Comparison of ENCODE assay signal across 8 mouse cellular contexts in the genomic region with DNA sequence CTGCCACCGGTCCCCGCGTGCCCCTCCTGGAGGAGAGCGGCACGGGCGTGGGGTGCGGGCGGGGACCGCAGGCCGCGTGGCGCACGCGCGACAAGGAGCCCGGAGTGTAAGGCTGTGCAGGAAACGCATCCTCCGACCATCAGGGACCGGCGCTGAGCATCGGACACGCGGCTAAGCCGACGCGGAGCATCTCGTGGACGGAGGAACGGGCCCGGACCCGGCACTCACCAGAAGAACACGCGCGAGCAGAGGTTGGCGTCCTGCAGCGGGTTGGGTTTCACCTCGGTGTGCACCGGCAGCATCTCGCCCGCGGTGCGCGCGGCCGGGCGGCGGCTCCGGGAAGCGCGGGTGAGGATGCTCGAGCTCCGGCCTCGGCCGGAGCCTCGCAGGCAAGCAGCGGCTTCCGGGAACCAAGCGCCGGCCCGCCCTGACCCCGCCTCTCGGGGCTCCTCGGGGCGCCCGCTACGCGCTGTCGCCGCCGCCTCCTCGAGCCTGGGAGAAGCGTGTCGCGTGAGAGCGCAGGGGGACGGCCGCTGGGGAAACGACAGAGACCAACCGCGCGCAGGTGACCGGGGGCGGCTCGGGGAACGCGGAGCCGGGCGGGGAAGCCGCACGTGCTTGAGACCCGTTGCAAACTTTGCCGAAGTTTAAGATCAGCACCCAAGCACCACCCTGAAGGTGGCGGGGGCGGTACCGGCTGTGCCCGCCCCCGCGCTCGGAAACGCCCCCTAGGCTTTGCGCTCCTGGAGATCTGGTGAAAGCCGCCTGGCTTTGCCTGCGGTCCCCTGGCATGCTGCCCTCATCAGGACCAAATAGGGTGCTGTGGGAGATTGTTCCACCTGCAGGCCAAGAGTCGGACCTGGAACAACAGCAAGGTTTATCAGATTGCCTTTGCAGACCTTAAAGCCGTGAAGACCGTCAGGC. TPM values are rescaled to one million over a fixed set of nuclear protein-coding genes. Genes with fewer than 3 reads are reported as not detected.
DNase-seq lines count a peak whose midpoint lies in the region; ATAC-seq and TF ChIP-seq lines count a peak whose summit lies in the region.

A gene (minus strand): TSS at position 412 of the 924 bp plus-strand sequence.

- peak; percentile 39; the same call in 1 of the 2 replicates for ATAC-seq in embryonic facial prominence, embryonic 15.5 days (ENCODE audit: insufficient number of reproducible peaks, low FRiP score, low TSS enrichment, low read depth)
- peak; percentile 77 for ATAC-seq in kidney, embryonic 14.5 days (ENCODE audit: low FRiP score, low TSS enrichment)
- ATAC-seq in monocyte, adult 5-6 weeks (replicated peaks; ENCODE audit: insufficient number of reproducible peaks, low FRiP score, low TSS enrichment, poor library complexity, severe bottlenecking): peak; percentile 57

- peak; percentile 74 to 76 for DNase-seq in B cell, adult 2 months
- peak; percentile 84 for DNase-seq in heart, embryonic 10.5 days (ENCODE audit: low spot score)
- peak; percentile 78 for DNase-seq in liver, adult 2 months (ENCODE audit: extremely low read depth, low read depth, low spot score)
- peak; percentile 83 to 90 for DNase-seq in spleen, postnatal 4 days (ENCODE audit: low spot score in 2 of 2)

- peak within 1 kb of the TSS; percentile 94 for H3K27ac ChIP-seq in bone marrow, adult 2 months (ENCODE audit: control insufficient read depth, insufficient read depth, low read depth, low read length, poor library complexity)
- no peak within 1 kb of the TSS for H3K27ac ChIP-seq in embryonic facial prominence, embryonic 15.5 days (replicated peaks)
- H3K27ac ChIP-seq in heart, embryonic 10.5 days: peak within 1 kb of the TSS; percentile 78
- no peak within 1 kb of the TSS for H3K27ac ChIP-seq in kidney, embryonic 14.5 days (ENCODE audit: low read depth, low read length)
- H3K27ac ChIP-seq in liver, adult 2 months (replicated peaks; ENCODE audit: insufficient read depth, low read depth, low read length): no peak within 1 kb of the TSS

- peaks cover 42% of the 10 kb centered on the region for H3K27me3 ChIP-seq in embryonic facial prominence, embryonic 15.5 days
- peaks cover 49% of the 10 kb centered on the region for H3K27me3 ChIP-seq in heart, embryonic 10.5 days (ENCODE audit: insufficient read depth, poor library complexity, severe bottlenecking)
- H3K27me3 ChIP-seq in kidney, embryonic 14.5 days (ENCODE audit: control insufficient read depth, insufficient read depth, low read length): peaks cover 10% of the 10 kb centered on the region; the same call in 1 of the 2 replicates
- no peaks in the 10 kb centered on the region for H3K27me3 ChIP-seq in liver, adult 2 months (ENCODE audit: control insufficient read depth, insufficient read depth, low read length)

- peak within 1 kb of the TSS; percentile 93 for H3K4me3 ChIP-seq in bone marrow, adult 2 months (replicated peaks; ENCODE audit: control insufficient read depth, low read depth, low read length)
- peak within 1 kb of the TSS; percentile 65 for H3K4me3 ChIP-seq in embryonic facial prominence, embryonic 15.5 days (replicated peaks)
- peak within 1 kb of the TSS; percentile 71 for H3K4me3 ChIP-seq in heart, embryonic 10.5 days
- peak within 1 kb of the TSS; percentile 61 for H3K4me3 ChIP-seq in kidney, embryonic 14.5 days (ENCODE audit: low read length)
- peak within 1 kb of the TSS; percentile 74 for H3K4me3 ChIP-seq in liver, adult 2 months (ENCODE audit: insufficient read depth, low read depth, low read length)

- H3K4me2 ChIP-seq in embryonic facial prominence, embryonic 15.5 days (replicated peaks): peak within 1 kb of the TSS; percentile 95
- peak within 1 kb of the TSS; percentile 98 for H3K4me2 ChIP-seq in kidney, embryonic 14.5 days (replicated peaks; ENCODE audit: low read depth, low read length)

- peaks cover 2% of the 10 kb centered on the region; the same call in 1 of the 2 replicates for H3K4me1 ChIP-seq in bone marrow, adult 2 months (ENCODE audit: control insufficient read depth, insufficient read depth, low read length)
- H3K4me1 ChIP-seq in embryonic facial prominence, embryonic 15.5 days: peaks cover 16% of the 10 kb centered on the region
- H3K4me1 ChIP-seq in heart, embryonic 10.5 days: peaks cover 23% of the 10 kb centered on the region
- peaks cover 8% of the 10 kb centered on the region; the same call in 1 of the 2 replicates for H3K4me1 ChIP-seq in kidney, embryonic 14.5 days (ENCODE audit: control insufficient read depth, insufficient read depth, low read length)
- H3K4me1 ChIP-seq in liver, adult 2 months (ENCODE audit: control insufficient read depth, insufficient read depth, low read length): peaks cover 9% of the 10 kb centered on the region

- H3K9ac ChIP-seq in embryonic facial prominence, embryonic 15.5 days: peak within 1 kb of the TSS; percentile 16; the same call in 1 of the 2 replicates
- peak within 1 kb of the TSS; percentile 63 for H3K9ac ChIP-seq in kidney, embryonic 14.5 days (ENCODE audit: low read depth, low read length)
- peak within 1 kb of the TSS; percentile 75 for H3K9ac ChIP-seq in liver, adult 2 months (ENCODE audit: low read depth, low read length)

- peak; percentile 49; the same call in 1 of the 2 replicates for TF ChIP-seq POLR2A in bone marrow, adult 2 months (IDR thresholded peaks at IDR 0.05; ENCODE audit: borderline replicate concordance, control insufficient read depth, low read depth, low read length)
- TF ChIP-seq POLR2A in liver, adult 2 months (IDR thresholded peaks at IDR 0.05; ENCODE audit: extremely low read depth, insufficient read depth, low read length): no peak

- no peaks in the 10 kb centered on the region for H3K36me3 ChIP-seq in embryonic facial prominence, embryonic 15.5 days
- no peaks in the 10 kb centered on the region for H3K36me3 ChIP-seq in heart, embryonic 10.5 days
- no peaks in the 10 kb centered on the region for H3K36me3 ChIP-seq in kidney, embryonic 14.5 days (ENCODE audit: control insufficient read depth, insufficient read depth, low read length)
- H3K36me3 ChIP-seq in liver, adult 2 months (ENCODE audit: control insufficient read depth, insufficient read depth, low read length): no peaks in the 10 kb centered on the region

- no peaks in the 10 kb centered on the region for H3K79me2 ChIP-seq in liver, adult 2 months (ENCODE audit: control insufficient read depth, insufficient read depth, low read length)

- TF ChIP-seq CTCF in bone marrow, adult 2 months (IDR thresholded peaks at IDR 0.05; ENCODE audit: control insufficient read depth, insufficient read depth, low read length): no peak
- TF ChIP-seq CTCF in liver, adult 2 months (IDR thresholded peaks at IDR 0.05; ENCODE audit: low read depth, low read length): 0 out of 2 replicates have a peak, but pooled peaks have one; percentile 4

- H3K9me3 ChIP-seq in embryonic facial prominence, embryonic 15.5 days (replicated peaks): no peaks in the 10 kb centered on the region
- no peaks in the 10 kb centered on the region for H3K9me3 ChIP-seq in heart, embryonic 10.5 days
- H3K9me3 ChIP-seq in kidney, embryonic 14.5 days (ENCODE audit: control insufficient read depth, low read length): no peaks in the 10 kb centered on the region

- under 1% methylated on average over 106 of the region's 106 CpGs for whole genome bisulfite sequencing in bone marrow, adult 2 months
- WGBS in embryonic facial prominence, embryonic 15.5 days: under 1% methylated on average over 106 of the region's 106 CpGs
- WGBS in heart, embryonic 10.5 days: under 1% methylated on average over 106 of the region's 106 CpGs
- under 1% methylated on average over 97 of the region's 106 CpGs for WGBS in kidney, embryonic 14.5 days
- 1% methylated on average over 106 of the region's 106 CpGs for WGBS in liver, adult 2 months

RNA-seq across cellular contexts. Expression of the gene that starts here (rescaled TPM):
- polyA plus RNA-seq in bone marrow, adult 2 months (2011; ENCODE audit: insufficient read depth, insufficient read length, low replicate concordance, missing spikeins): 5.5 and 7.7 TPM in 2 replicates
- polyA plus RNA-seq in embryonic facial prominence, embryonic 15.5 days (2015; fragmentation: Nextera tagmentation; extraction: Ambion mirVana): 3.2 and 4.3 TPM in 2 replicates
- 1.9 TPM in 2 replicates for polyA plus RNA-seq in heart, embryonic 10.5 days (2016; fragmentation: Nextera tagmentation; extraction: Ambion mirVana)
- 5.4 and 12.2 TPM in 2 replicates for polyA plus RNA-seq in kidney, embryonic 14.5 days (2014; fragmentation: Nextera tagmentation; extraction: Ambion mirVana)
- total RNA-seq in liver, adult 2 months (2014; rRNA removed): 3.0 and 5.2 TPM in 2 replicates
- polyA plus RNA-seq in liver, adult 2 months (2012; rRNA removed): 0.89 and 1.5 TPM in 2 replicates
- total RNA-seq in monocyte, adult 5-6 weeks (2017): 11.1 to 14.9 TPM (median 14.3 TPM) in 3 replicates

Comparison
In these comparisons a context has a peak if more than half of its experiments do, and no peak if none do; other contexts are left out.
1. H3K27ac ChIP-seq: peak in bone marrow, adult 2 months (single experiment) and heart, embryonic 10.5 days (single experiment); none in embryonic facial prominence, embryonic 15.5 days (single experiment), kidney, embryonic 14.5 days (single experiment) and liver, adult 2 months (single experiment).
2. H3K9ac ChIP-seq: peak in every context shown above with its lines; median percentile 75 in liver, adult 2 months; 63 in kidney, embryonic 14.5 days; 16 in embryonic facial prominence, embryonic 15.5 days.
3. Peak in every context shown above with its lines, with median percentiles within 50 percentile points of each other: DNase-seq, H3K4me3 ChIP-seq and ATAC-seq.